Mouse (Mus musculus): ENCODE measurements around the gene Gm17482.

GRCm38 (mm10) chr6:115291068-115291467 is 63.9 kb downstream of the Gm17482 start:
- TF ChIP-seq EP300 (IDR thresholded peaks at IDR 0.05; ENCODE audit: low read depth) (no peak), CTCF (IDR thresholded peaks at IDR 0.05; ENCODE audit: low read depth) (no peak)

Data from liver, embryonic 14.5 days (tissue).